Mouse (Mus musculus) lung, embryonic 16.5 days (tissue): Measurements from ENCODE around the gene Hnf1b. TPM values are rescaled to one million over a fixed set of nuclear protein-coding genes. Genes with fewer than 3 reads are reported as not detected.

ENCODE experiments used
- ATAC-seq: fragments of 200-750 bp; cut with Nextera tagmentation; 2 replicates; pipeline ENCODE4 v1.8.0; 2017; ENCODE audit warnings: low read depth, mild to moderate bottlenecking, moderate library complexity
- H3K27ac ChIP-seq: fragments of 300-500 bp; sonication (generic); 2 replicates; pipeline ENCODE4 v1.5.1; 2014; ENCODE audit warnings: mild to moderate bottlenecking, control low read depth, low read length
- H3K27me3 ChIP-seq: fragments of 300-500 bp; sonication (generic); 2 replicates; pipeline ENCODE4 v1.6.1; 2014; ENCODE audit warnings: low read depth, low read length, mixed read lengths; ENCODE audit not compliant: control insufficient read depth, insufficient read depth
- H3K36me3 ChIP-seq: fragments of 300-500 bp; sonication (generic); 2 replicates; pipeline ENCODE4 v1.6.1; 2014; ENCODE audit warnings: low read length; ENCODE audit not compliant: control insufficient read depth, insufficient read depth
- H3K4me1 ChIP-seq: fragments of 300-500 bp; sonication (generic); replicated peaks from 2 replicates; pipeline ENCODE4 v1.6.1; 2014; ENCODE audit warnings: low read length, mixed read lengths; ENCODE audit not compliant: control insufficient read depth, insufficient read depth
- H3K4me2 ChIP-seq: fragments of 300-500 bp; sonication (generic); 2 replicates; pipeline ENCODE4 v1.6.1; 2014; ENCODE audit warnings: low read depth, low read length, control low read depth
- H3K4me3 ChIP-seq: fragments of 300-500 bp; sonication (generic); 2 replicates; pipeline ENCODE4 v1.5.1; 2014; ENCODE audit warnings: mild to moderate bottlenecking, low read length, control low read depth
- H3K9ac ChIP-seq: fragments of 300-500 bp; sonication (generic); 2 replicates; pipeline ENCODE4 v1.6.1; 2014; ENCODE audit warnings: low read length, control low read depth
- H3K9me3 ChIP-seq: fragments of 300-500 bp; sonication (generic); 2 replicates; pipeline ENCODE4 v1.6.1; 2016; ENCODE audit warnings: low read length; ENCODE audit not compliant: control insufficient read depth
- WGBS: fragments of 180-500 bp; shearing (Covaris S2); extraction: QIAGEN DNeasy Blood & Tissue Kit; methylation state at CpG from one replicate; pipeline ENCODE4 v1.1.7; 2014; 5-methylcytosine and 5-hydroxymethylcytosine counted together
- polyA plus RNA-seq: library from polyadenylated mRNA; unstranded; fragments of >200 nt; fragmentation: Nextera tagmentation; extraction: Ambion mirVana; gene quantifications from 2 replicates; pipeline ENCODE4 v1.2.1, GENCODE M21; 2015

Gene Hnf1b
- polyA plus RNA-seq, 1 experiment from 2014 or later, result 11.7 TPM

DNA sequence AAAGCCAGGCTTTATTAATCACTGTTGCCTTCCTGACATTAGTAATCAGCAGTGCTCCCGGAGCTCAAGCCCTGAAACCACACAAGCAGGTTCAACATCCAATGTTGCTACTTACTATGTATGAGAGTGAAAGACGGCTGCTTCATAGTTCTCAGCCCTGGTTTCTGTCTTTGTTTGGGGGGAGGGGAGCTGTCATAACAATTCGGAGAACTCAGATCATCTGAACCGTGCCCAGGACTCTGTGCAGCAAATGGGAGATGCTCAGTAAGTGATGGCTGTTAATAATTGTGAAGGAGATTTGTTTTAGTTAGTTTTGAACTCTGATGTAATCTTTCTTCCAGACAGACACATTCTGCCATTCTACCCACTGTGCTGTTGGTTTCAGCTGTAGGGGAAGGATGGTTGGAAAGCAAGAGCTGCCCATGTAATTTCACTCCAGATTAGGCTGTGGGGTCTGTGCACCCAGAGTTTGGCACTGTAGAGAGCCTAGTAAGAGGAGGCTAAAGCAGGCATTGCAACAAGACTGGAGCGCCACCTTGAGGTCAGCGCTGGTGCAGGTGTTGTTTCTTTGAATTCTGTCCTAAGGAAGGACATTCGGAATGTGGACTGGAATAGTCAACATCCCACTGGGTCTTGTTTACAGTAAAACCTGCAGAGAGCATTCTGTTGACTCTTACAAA, 86.3 kb downstream of the Hnf1b start:
- Histone ChIP-seq H3K4me3 (no peak overlapping the region), H3K4me2 (no peak overlapping the region), H3K27me3 (no peaks in the 10 kb centered on the region; the same call in 1 of the 2 replicates), H3K9me3 (no peaks in the 10 kb centered on the region), H3K9ac (no peak overlapping the region), H3K36me3 (no peaks in the 10 kb centered on the region), H3K27ac (no peak overlapping the region), H3K4me1 (no peaks in the 10 kb centered on the region)
- WGBS, result 11% methylated on average over 7 of the region's 7 CpGs
- peak; percentile 45; the same call in 1 of the 2 replicates for ATAC-seq

DNA sequence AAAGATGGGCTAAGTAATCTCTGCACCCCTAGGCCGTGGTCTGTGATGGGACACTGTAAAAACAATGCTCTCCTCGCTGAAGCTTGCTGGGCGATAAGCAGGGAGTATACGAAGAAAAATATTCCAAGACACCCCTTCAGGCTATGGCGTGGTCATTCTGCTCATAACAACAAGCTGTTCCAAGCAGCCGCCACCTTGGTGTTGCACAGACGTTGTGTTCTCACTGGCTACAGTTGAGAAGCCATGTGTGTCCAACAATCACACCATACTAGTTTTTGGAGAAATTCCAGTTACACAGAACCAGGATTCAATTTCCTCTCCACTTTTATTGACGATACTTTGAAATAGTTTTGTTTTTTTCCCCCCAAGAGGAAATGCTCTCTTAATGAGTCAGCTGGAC, 88.7 kb downstream of the Hnf1b start:
- WGBS, result 74% methylated on average over 8 of the region's 8 CpGs

DNA sequence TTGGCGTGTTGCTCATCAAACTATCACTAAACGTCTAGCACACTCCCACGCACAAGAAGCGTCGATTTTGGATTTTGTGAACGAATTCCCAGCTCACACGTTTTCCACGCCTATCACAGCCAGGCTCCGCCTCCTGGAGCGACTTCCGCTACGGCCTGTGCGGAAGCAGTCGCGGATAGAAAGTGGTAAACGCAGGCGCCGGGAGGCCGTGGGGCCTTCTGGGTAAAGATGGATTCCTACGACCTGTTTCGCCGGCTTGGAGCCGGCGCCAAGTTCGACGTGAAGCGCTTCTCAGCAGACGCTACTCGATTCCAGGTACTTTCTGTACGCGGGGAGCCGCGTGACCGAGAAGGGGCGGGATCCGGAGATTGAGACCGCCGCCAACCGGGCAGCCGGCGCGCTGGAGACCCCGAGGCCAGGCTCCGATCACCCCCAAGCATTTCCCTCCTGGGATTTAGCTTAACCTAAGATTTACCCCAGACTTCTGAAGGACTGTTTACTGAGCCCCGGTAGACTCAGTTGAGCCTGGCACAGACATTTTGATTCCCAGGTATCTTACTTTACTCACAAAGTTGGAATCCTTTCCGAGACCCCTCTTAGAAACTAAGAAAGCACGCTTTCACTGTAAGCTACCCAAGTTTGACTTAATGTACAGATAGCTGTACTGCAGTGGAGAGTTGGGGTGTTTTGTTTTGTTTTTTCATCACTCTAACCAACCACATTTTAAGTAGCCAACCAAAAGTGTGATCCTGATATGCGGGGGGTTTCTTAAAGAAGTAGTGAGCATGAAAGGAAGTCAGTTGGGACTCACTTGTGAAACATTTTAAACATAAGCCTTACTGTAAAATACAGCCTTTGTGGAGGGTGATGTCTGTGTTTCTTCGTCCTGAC, 92.3 kb downstream of the Hnf1b start, which contains the start of gene Ddx52:
Ddx52 (plus strand) TSS at position 113 of the 891 bp plus-strand sequence.
- peak; percentile 98 for ATAC-seq
- no peaks in the 10 kb centered on the region; the same call in 1 of the 2 replicates for H3K27me3 ChIP-seq

More for the DNA sequence above, 88.7 kb downstream of the Hnf1b start:
- Histone ChIP-seq H3K4me3 (no peak overlapping the region), H3K27me3 (no peaks in the 10 kb centered on the region; the same call in 1 of the 2 replicates), H3K9me3 (no peaks in the 10 kb centered on the region), H3K36me3 (no peaks in the 10 kb centered on the region), H3K4me1 (peaks cover 9% of the 10 kb centered on the region; the same call in 1 of the 2 replicates), H3K27ac (no peak overlapping the region), H3K4me2 (no peak overlapping the region), H3K9ac (no peak overlapping the region)
- ATAC-seq, result no peak

More for the DNA sequence above, 92.3 kb downstream of the Hnf1b start, which contains the start of gene Ddx52:
- under 1% methylated on average over 49 of the region's 49 CpGs for WGBS
- H3K9me3 ChIP-seq, result no peaks in the 10 kb centered on the region
- H3K4me1 ChIP-seq, result peaks cover 9% of the 10 kb centered on the region; the same call in 1 of the 2 replicates
- H3K4me2 ChIP-seq, result peak within 1 kb of the TSS; percentile 76
- H3K27ac ChIP-seq, result peak within 1 kb of the TSS; percentile 65
- H3K36me3 ChIP-seq, result peaks cover 19% of the 10 kb centered on the region
- peak within 1 kb of the TSS; percentile 72 for H3K4me3 ChIP-seq
- peak within 1 kb of the TSS; percentile 80 for H3K9ac ChIP-seq

Other genes starting within 250 kb of the Hnf1b start
- not detected in 2 replicates for gene Rpl9-ps1, start 204.4 kb upstream of the Hnf1b start, polyA plus RNA-seq
- 0.48 and 0.95 TPM in 2 replicates for gene Ccl3, start 200.7 kb upstream of the Hnf1b start, polyA plus RNA-seq
- not detected in 2 replicates for gene Ccl4, start 187.5 kb upstream of the Hnf1b start, polyA plus RNA-seq
- 1.7 and 2.1 TPM in 2 replicates for gene Wfdc17, start 146.1 kb upstream of the Hnf1b start, polyA plus RNA-seq
- gene Wfdc18, start 141.0 kb upstream of the Hnf1b start, polyA plus RNA-seq, result 1.2 and 1.8 TPM in 2 replicates
- gene Wfdc21, start 103.1 kb upstream of the Hnf1b start, polyA plus RNA-seq, result 0.82 and 2.3 TPM in 2 replicates
- gene Heatr6, start 96.4 kb upstream of the Hnf1b start, polyA plus RNA-seq, result 23.2 and 23.5 TPM in 2 replicates
- gene Ddx52, start 92.0 kb downstream of the Hnf1b start, polyA plus RNA-seq, result 31.4 and 35.6 TPM in 2 replicates
- gene Synrg, start 114.4 kb downstream of the Hnf1b start, polyA plus RNA-seq, result 9.3 and 11.1 TPM in 2 replicates
- 26.1 and 29.8 TPM in 2 replicates for gene Dusp14, start 219.2 kb downstream of the Hnf1b start, polyA plus RNA-seq